Mouse (Mus musculus) ES-E14 (cell line): ENCODE data around the gene Tasp1.

Experiments
- CHD2 ChIP-seq: IDR thresholded peaks from 2 replicates; pipeline ENCODE4 v1.6.1; 2014; ENCODE audit warnings: mild to moderate bottlenecking, low read depth, low read length, inconsistent platforms
- MAFK ChIP-seq: IDR thresholded peaks from 2 replicates; pipeline ENCODE4 v1.6.1; 2014; ENCODE audit warnings: mild to moderate bottlenecking, low read depth, low read length, inconsistent platforms; ENCODE audit not compliant: insufficient read depth

DNA sequence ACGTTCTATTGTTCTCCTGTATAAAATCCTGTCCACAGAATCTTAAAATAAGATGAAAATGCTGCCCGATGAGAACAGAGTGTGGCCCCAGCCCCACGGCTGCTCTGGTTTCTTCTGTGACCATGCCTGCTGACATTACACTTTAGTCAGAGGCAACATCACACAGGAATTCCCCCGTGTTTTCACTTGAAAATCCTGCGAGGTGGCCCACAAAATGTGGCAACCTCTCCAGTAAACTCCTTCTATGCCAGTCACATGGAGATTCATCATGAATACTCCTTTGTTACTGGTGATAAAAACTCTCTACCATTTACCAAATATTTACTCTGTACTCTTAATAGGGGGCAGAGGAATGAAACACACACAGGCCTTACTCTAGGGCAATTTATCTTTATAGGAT lies 225.7 kb downstream of the Tasp1 start:
- TF ChIP-seq CHD2 (no peak), MAFK (no peak)
